ENCODE assay signal across 16 mouse cellular contexts in the genomic region with DNA sequence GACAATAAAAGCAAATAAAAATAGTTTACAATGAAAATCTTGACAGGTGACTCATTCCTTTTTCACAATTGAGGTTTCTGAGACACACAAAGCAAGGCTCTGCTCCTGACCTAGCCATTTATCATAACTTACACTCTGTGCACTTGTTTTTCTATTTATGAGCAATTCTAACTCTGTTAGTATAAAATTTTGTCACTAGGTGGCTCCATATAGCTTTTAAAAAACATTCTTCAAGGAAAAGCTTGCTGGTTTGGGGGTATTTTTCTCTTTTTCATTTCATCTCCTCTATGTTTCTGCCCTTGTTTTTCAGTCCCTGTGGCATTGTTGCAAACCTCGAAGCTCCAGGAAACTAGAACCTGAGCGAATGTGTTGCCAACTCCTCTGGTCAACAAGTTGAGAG.
DNase-seq lines count a peak whose midpoint lies in the region; ATAC-seq and TF ChIP-seq lines count a peak whose summit lies in the region.
"Had no signal": no experiment of that assay in that cellular context is flagged by ENCODE, and none has a peak within 500 bp of the region (broad histone marks: within the 10 kb centered on the region; RNA-seq: fewer than 3 reads in every experiment).

No protein-coding gene starts in this region.

- H3K4me3 ChIP-seq in layer of hippocampus, adult 2 months: no peak overlapping the region
- no peak overlapping the region for H3K4me3 ChIP-seq in MEL (ENCODE audit: control insufficient read depth in 1 of 2, insufficient read depth in 1 of 2, low read depth in 2 of 2, low read length in 2 of 2)
- H3K4me3 ChIP-seq in lung, postnatal 0 days (ENCODE audit: low read depth, low read length): no peak overlapping the region
- H3K4me3 ChIP-seq: forebrain, embryonic 10.5 days; heart, embryonic 13.5 days; limb, embryonic 12.5 days; megakaryocyte, embryonic 14.5 days had no signal

- H3K4me1 ChIP-seq in MEL (ENCODE audit: control insufficient read depth in 1 of 2, insufficient read depth in 2 of 2, low read length in 2 of 2): no peaks in the 10 kb centered on the region
- H3K4me1 ChIP-seq in lung, postnatal 0 days (ENCODE audit: insufficient read depth, low read depth, low read length): no peaks in the 10 kb centered on the region
- H3K4me1 ChIP-seq: forebrain, embryonic 10.5 days; heart, embryonic 13.5 days; limb, embryonic 12.5 days; megakaryocyte, embryonic 14.5 days had no signal

- TF ChIP-seq EP300 in MEL (IDR thresholded peaks at IDR 0.05; ENCODE audit: low read depth in 1 of 2, low read length in 2 of 2): no peak
- TF ChIP-seq EP300 in lung, postnatal 0 days (IDR thresholded peaks at IDR 0.05): no peak

- TF ChIP-seq RAD21 in MEL (IDR thresholded peaks at IDR 0.05; ENCODE audit: low read depth, low read length): peak; percentile 64

- peak; percentile 22 for DNase-seq in embryo, embryonic 11 days
- no peak for DNase-seq in embryo, embryonic 9.5 days (ENCODE audit: extremely low spot score)
- no peak for DNase-seq in layer of hippocampus, adult 2 months (ENCODE audit: low spot score in 2 of 2)
- no peak for DNase-seq in layer of hippocampus, adult 9-11 months
- DNase-seq in MEL (ENCODE audit: low read depth, low spot score): peak; percentile 18
- DNase-seq in mesoderm, embryonic 11.5 days (ENCODE audit: low read depth, low spot score): peak; percentile 1
- no peak for DNase-seq in lung, postnatal 0 days (ENCODE audit: low spot score)
- DNase-seq in urinary bladder, postnatal 36 days (ENCODE audit: low spot score in 2 of 2): no peak
- DNase-seq: adrenal gland, postnatal 10 days; gastrocnemius, postnatal 10 days; kidney, postnatal 10 days; lung, adult 2 months had no signal

- no peak overlapping the region for H3K4me2 ChIP-seq in lung, postnatal 0 days (replicated peaks; ENCODE audit: low read depth, low read length)
- H3K4me2 ChIP-seq: heart, embryonic 13.5 days; limb, embryonic 12.5 days had no signal

- no peaks in the 10 kb centered on the region for H3K36me3 ChIP-seq in MEL (ENCODE audit: control insufficient read depth in 1 of 2, insufficient read depth in 2 of 2, low read length in 2 of 2)
- H3K36me3 ChIP-seq in lung, postnatal 0 days (ENCODE audit: insufficient read depth, low read length): no peaks in the 10 kb centered on the region
- H3K36me3 ChIP-seq: forebrain, embryonic 10.5 days; heart, embryonic 13.5 days; limb, embryonic 12.5 days had no signal

- no peaks in the 10 kb centered on the region for H3K9me3 ChIP-seq in MEL (replicated peaks; ENCODE audit: insufficient read depth, low read length)
- no peaks in the 10 kb centered on the region for H3K9me3 ChIP-seq in lung, postnatal 0 days (ENCODE audit: low read length)
- H3K9me3 ChIP-seq: forebrain, embryonic 10.5 days; heart, embryonic 13.5 days; limb, embryonic 12.5 days; megakaryocyte, embryonic 14.5 days had no signal

- WGBS in lung, postnatal 0 days: 40% methylated on average over 2 of the region's 2 CpGs

- TF ChIP-seq CTCF in layer of hippocampus, adult 2 months (conservative IDR thresholded peaks at IDR 0.05): peak; percentile 80
- TF ChIP-seq CTCF in MEL (IDR thresholded peaks at IDR 0.05 in 2 of 3, conservative IDR thresholded peaks at IDR 0.05 in 1 of 3; ENCODE audit: control insufficient read depth in 1 of 3, insufficient read depth in 1 of 3, low read depth in 2 of 3, low read length in 3 of 3, poor library complexity in 1 of 3, severe bottlenecking in 1 of 3): peak in 1 of 3 experiments; percentile 53; a peak in 2 of 6 replicates
- TF ChIP-seq CTCF in lung, postnatal 0 days (IDR thresholded peaks at IDR 0.05): no peak

- no peaks in the 10 kb centered on the region for H3K79me2 ChIP-seq in MEL (ENCODE audit: control insufficient read depth, insufficient read depth, low read length, poor library complexity)

- H3K27me3 ChIP-seq in MEL (ENCODE audit: control insufficient read depth in 1 of 2, insufficient read depth in 2 of 2, low read length in 2 of 2): no peaks in the 10 kb centered on the region
- H3K27me3 ChIP-seq in lung, postnatal 0 days (replicated peaks; ENCODE audit: insufficient read depth, low read length): no peaks in the 10 kb centered on the region
- H3K27me3 ChIP-seq: heart, embryonic 13.5 days; limb, embryonic 12.5 days; megakaryocyte, embryonic 14.5 days had no signal

- no peak for TF ChIP-seq POLR2A in MEL (IDR thresholded peaks at IDR 0.05; ENCODE audit: control insufficient read depth in 1 of 2, insufficient read depth in 1 of 2, low read depth in 1 of 2, low read length in 2 of 2, poor library complexity in 1 of 2)

- H3K9ac ChIP-seq in MEL (ENCODE audit: control insufficient read depth, low read depth, low read length, poor library complexity, severe bottlenecking): no peak overlapping the region
- no peak overlapping the region for H3K9ac ChIP-seq in lung, postnatal 0 days (replicated peaks; ENCODE audit: low read depth)
- H3K9ac ChIP-seq: heart, embryonic 13.5 days; limb, embryonic 12.5 days had no signal

- no peak for ATAC-seq in lung, postnatal 0 days

- H3K27ac ChIP-seq in layer of hippocampus, adult 2 months: no peak overlapping the region
- no peak overlapping the region for H3K27ac ChIP-seq in MEL (ENCODE audit: control insufficient read depth, low read depth, low read length)
- H3K27ac ChIP-seq in lung, postnatal 0 days (ENCODE audit: low read length): no peak overlapping the region
- H3K27ac ChIP-seq: forebrain, embryonic 10.5 days; heart, embryonic 13.5 days; limb, embryonic 12.5 days had no signal

TF ChIP-seq in MEL, 35 proteins besides CTCF, POLR2A, EP300 and RAD21:
- TF ChIP-seq SMC3 (IDR thresholded peaks at IDR 0.05; ENCODE audit: low read depth, low read length) (peak; percentile 60), MYC (IDR thresholded peaks at IDR 0.05; ENCODE audit: low read depth, low read length) (no peak), ZC3H11A (IDR thresholded peaks at IDR 0.05; ENCODE audit: low read depth, low read length) (peak; percentile 47), TCF12 (IDR thresholded peaks at IDR 0.05; ENCODE audit: low read depth, low read length) (no peak), JUND (IDR thresholded peaks at IDR 0.05; ENCODE audit: low read depth, low read length) (no peak), TBP (IDR thresholded peaks at IDR 0.05; ENCODE audit: low read depth, low read length) (no peak), CHD2 (IDR thresholded peaks at IDR 0.05; ENCODE audit: low read length) (no peak), GATA1 (IDR thresholded peaks at IDR 0.05; ENCODE audit: low read depth, low read length) (no peak)

Comparison
In these comparisons a context has a peak if more than half of its experiments do, and no peak if none do; other contexts are left out.
1. DNase-seq: peak in embryo, embryonic 11 days (single experiment), MEL (single experiment) and mesoderm, embryonic 11.5 days (single experiment); none in embryo, embryonic 9.5 days (single experiment), layer of hippocampus, adult 2 months (0 of 2), layer of hippocampus, adult 9-11 months (single experiment), lung, postnatal 0 days (single experiment) and urinary bladder, postnatal 36 days (0 of 2).